Mouse (Mus musculus) bone marrow, adult 2 months (tissue): Measurements from ENCODE around the gene Tubgcp3. TPM values are rescaled to one million over a fixed set of nuclear protein-coding genes. Genes with fewer than 3 reads are reported as not detected.
"Not testable (repeated sequence)": the region's sequence is repeated elsewhere in the genome, so short reads cannot be mapped to it uniquely, and the experiment has no call there.

ENCODE experiments used
- H3K27ac ChIP-seq: fragments of 200-500 bp; 2 replicates; pipeline ENCODE4 v1.5.1; 2012; ENCODE audit warnings: low read depth, mild to moderate bottlenecking, control low read depth, inconsistent platforms, low read length; ENCODE audit not compliant: control insufficient read depth, poor library complexity, insufficient read depth
- H3K4me1 ChIP-seq: fragments of 200-500 bp; 2 replicates; pipeline ENCODE4 v1.6.1; 2011; ENCODE audit warnings: low read length; ENCODE audit not compliant: control insufficient read depth, insufficient read depth
- H3K4me3 ChIP-seq: fragments of 200-500 bp; replicated peaks from 2 replicates; pipeline ENCODE3; 2011; ENCODE audit warnings: mild to moderate bottlenecking, low read depth, low read length, control low read depth; ENCODE audit not compliant: control insufficient read depth
- CTCF ChIP-seq: fragments of 200-500 bp; IDR thresholded peaks from 2 replicates; pipeline ENCODE4 v1.5.1; 2011; ENCODE audit warnings: low read length, control low read depth; ENCODE audit not compliant: control insufficient read depth, insufficient read depth
- POLR2A ChIP-seq: fragments of 200-500 bp; IDR thresholded peaks from 2 replicates; pipeline ENCODE4 v1.6.1; 2011; ENCODE audit warnings: low read depth, mild to moderate bottlenecking, control low read depth, low read length, borderline replicate concordance; ENCODE audit not compliant: control insufficient read depth
- WGBS: fragments of 180-500 bp; shearing (Covaris S2); methylation state at CpG from one replicate; pipeline ENCODE4 v1.1.7; 2018; 5-methylcytosine and 5-hydroxymethylcytosine counted together
- polyA plus RNA-seq: library from polyadenylated mRNA; stranded (reverse); fragments of >200 nt; gene quantifications from 2 replicates; pipeline ENCODE4 v1.2.4, GENCODE M21; 2011; ENCODE audit warnings: low replicate concordance; ENCODE audit not compliant: missing spikeins, insufficient read depth, insufficient read length

Gene Tubgcp3
- polyA plus RNA-seq, 1 experiment, result 65.8 TPM

DNA sequence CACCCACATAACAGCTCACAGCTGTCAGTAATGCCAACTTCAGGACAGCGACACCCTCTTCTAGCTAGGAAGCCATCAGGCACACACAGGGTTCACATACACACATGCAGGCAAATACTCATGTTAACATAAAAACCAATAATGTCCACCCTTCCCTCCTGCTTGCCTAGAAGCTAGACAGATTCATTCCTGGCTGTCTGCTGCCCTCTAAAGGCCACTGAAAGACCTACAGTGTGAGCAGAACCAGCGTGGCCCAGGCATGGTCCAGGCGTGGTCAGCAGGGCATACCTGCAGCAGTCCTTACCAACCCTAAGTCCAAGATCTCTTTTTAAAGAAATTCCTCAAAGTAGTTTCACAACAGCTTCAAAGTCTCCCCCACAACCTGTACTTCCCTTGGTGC lies 43.0 kb downstream of the Tubgcp3 start:
- 71% methylated on average over 3 of the region's 3 CpGs for WGBS
- Histone ChIP-seq H3K4me3 (no peak overlapping the region), H3K27ac (no peak overlapping the region), H3K4me1 (no peaks in the 10 kb centered on the region)
- TF ChIP-seq CTCF (peak; percentile 43), POLR2A (no peak)

DNA sequence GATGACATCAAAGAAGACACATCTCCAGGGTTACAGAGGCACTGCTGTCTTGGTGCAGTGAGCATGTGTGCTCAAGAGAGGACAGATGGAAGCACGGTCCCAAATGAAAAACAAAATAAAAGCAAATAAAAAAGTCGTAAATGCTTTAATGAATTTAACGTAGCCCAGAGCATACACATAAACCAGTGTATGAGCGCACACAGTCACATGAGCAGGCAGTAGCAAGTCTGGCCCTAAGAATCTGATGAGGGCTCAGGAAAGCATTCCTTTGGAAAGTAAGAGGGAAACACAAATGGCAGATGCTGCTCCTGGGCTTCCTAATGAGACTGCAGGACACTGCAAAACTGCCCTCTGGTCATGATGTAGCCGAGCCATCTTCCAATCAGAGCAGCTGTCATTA lies 46.2 kb downstream of the Tubgcp3 start:
- 97% methylated on average over 5 of the region's 5 CpGs for WGBS
- Histone ChIP-seq H3K27ac (no peak overlapping the region), H3K4me3 (no peak overlapping the region), H3K4me1 (no peaks in the 10 kb centered on the region)
- TF ChIP-seq CTCF (no peak), POLR2A (no peak)

DNA sequence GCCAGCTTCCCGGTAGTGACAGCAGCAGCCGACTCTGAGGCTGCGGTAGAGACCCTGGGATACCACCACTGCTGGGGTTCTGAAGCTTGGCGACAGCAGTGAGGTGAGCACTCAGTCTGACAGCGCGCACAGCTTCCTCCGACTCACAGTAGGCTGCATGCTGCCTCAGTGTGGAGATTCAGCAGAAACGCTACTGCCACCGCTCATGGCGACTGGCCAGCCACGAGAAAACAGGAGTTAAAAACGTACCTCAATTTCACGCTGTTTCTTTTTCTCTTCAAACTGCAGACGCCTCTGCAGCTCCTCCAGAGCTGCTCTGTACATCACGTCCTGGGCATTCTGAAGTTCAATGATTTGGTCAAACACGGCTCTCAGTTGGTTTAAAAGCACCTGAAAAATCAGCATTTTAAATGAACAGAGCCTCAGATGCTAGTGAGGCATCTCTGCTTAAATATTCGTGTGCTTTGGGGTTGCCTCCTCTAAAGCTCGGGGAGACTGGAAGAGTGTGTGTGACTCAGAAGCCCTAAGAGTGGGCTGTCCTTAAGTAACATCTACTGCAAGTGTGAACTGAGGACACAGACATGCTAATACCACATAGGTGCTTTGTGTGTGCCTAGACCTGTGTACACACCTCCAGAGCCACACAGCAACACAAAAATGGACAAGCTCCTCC lies 50.4 kb downstream of the Tubgcp3 start:
- 95% methylated on average over 18 of the region's 18 CpGs for WGBS
- Histone ChIP-seq H3K27ac (no peak overlapping the region), H3K4me1 (no peaks in the 10 kb centered on the region), H3K4me3 (no peak overlapping the region)
- TF ChIP-seq CTCF (no peak), POLR2A (no peak)

- H3K4me3 ChIP-seq, result not testable (repeated sequence)
- 83% methylated on average over 3 of the region's 3 CpGs for WGBS
These were observed 54.7 kb downstream of the Tubgcp3 start for GRCm38 (mm10) chr8:12617369-12617768.

GRCm38 (mm10) chr8:12613201-12613600 lies 58.8 kb downstream of the Tubgcp3 start:
- H3K4me3 ChIP-seq, result no peak overlapping the region
- WGBS, result 89% methylated on average over 7 of the region's 7 CpGs
- TF ChIP-seq CTCF (no peak), POLR2A (no peak)

More at GRCm38 (mm10) chr8:12617369-12617768, 54.7 kb downstream of the Tubgcp3 start:
- H3K27ac ChIP-seq, H3K4me1 ChIP-seq: not testable (repeated sequence)

DNA sequence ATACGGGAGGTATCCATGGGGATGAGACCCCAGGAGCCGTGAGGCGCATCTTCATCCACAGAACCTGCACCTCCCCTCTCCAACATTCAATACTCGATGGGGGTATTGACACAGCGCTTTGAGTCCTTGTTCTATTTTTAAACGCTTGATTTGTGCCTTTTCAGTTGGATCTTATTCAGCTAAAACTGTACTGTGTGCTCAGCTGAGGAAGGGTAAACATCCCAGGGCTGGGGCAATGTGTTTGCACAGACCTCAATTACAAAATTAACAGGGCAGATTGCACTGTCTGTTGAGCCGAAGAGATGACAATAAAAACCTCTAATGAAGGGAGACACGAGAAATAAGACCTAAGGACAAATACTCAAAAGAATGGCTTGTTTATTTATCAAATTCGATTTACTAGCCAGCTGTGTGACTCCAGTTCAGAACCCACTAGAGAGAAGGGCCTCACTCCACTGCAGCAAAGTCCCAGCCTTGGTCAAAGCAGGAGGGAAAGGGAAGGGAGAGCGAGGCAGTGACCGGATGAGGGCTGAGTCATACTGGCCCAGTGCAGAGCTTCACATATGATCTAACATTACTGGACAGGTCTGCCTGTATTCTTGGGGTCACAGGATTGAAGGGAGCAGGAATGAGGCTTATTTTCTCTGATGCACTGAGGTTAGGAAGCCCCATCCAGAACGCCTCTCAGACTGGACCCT lies 62.1 kb downstream of the Tubgcp3 start:
- no peak overlapping the region for H3K27ac ChIP-seq
- no peak overlapping the region for H3K4me3 ChIP-seq
- H3K4me1 ChIP-seq, result no peaks in the 10 kb centered on the region
- WGBS, result 69% methylated on average over 12 of the region's 12 CpGs
- TF ChIP-seq CTCF (no peak), POLR2A (no peak)

More at GRCm38 (mm10) chr8:12613201-12613600, 58.8 kb downstream of the Tubgcp3 start:
- no peaks in the 10 kb centered on the region for H3K4me1 ChIP-seq
- no peak overlapping the region for H3K27ac ChIP-seq

- H3K4me3 ChIP-seq, result no peak overlapping the region
- H3K4me1 ChIP-seq, result no peaks in the 10 kb centered on the region
- H3K27ac ChIP-seq, result no peak overlapping the region
- TF ChIP-seq CTCF, result no peak
- no peak for TF ChIP-seq POLR2A
- WGBS, result 56% methylated on average over 10 of the region's 10 CpGs
These were observed 63.2 kb downstream of the Tubgcp3 start for GRCm38 (mm10) chr8:12608810-12609209.

GRCm38 (mm10) chr8:12607223-12607622 lies 64.8 kb downstream of the Tubgcp3 start:
- Histone ChIP-seq H3K4me3 (no peak overlapping the region), H3K4me1 (no peaks in the 10 kb centered on the region), H3K27ac (no peak overlapping the region)
- TF ChIP-seq POLR2A, result no peak
- peak; percentile 91 for TF ChIP-seq CTCF
- 25% methylated on average over 6 of the region's 6 CpGs for WGBS
